Mouse (Mus musculus) neural tube, embryonic 15.5 days (tissue): ENCODE data around the gene Slc22a5. TPM values are rescaled to one million over a fixed set of nuclear protein-coding genes. Genes with fewer than 3 reads are reported as not detected.

Experiments
- ATAC-seq: fragments of 200-750 bp; cut with Nextera tagmentation; 2 replicates; pipeline ENCODE4 v1.8.0; 2017; ENCODE audit warnings: mild to moderate bottlenecking, moderate TSS enrichment, moderate library complexity; ENCODE audit not compliant: low FRiP score
- H3K27ac ChIP-seq: fragments of 300-500 bp; sonication (generic); replicated peaks from 2 replicates; pipeline ENCODE4 v1.5.1; 2015; ENCODE audit warnings: mild to moderate bottlenecking, inconsistent platforms
- H3K27me3 ChIP-seq: fragments of 300-500 bp; sonication (generic); replicated peaks from 2 replicates; pipeline ENCODE4 v1.6.1; 2015; ENCODE audit warnings: inconsistent platforms
- H3K36me3 ChIP-seq: fragments of 300-500 bp; sonication (generic); 2 replicates; pipeline ENCODE4 v1.6.1; 2015; ENCODE audit warnings: inconsistent platforms
- H3K4me1 ChIP-seq: fragments of 300-500 bp; sonication (generic); 2 replicates; pipeline ENCODE4 v1.6.1; 2015; ENCODE audit warnings: inconsistent platforms
- H3K4me2 ChIP-seq: fragments of 300-500 bp; sonication (generic); 2 replicates; pipeline ENCODE4 v1.6.1; 2015; ENCODE audit warnings: inconsistent platforms, mild to moderate bottlenecking, moderate library complexity
- H3K4me3 ChIP-seq: fragments of 300-500 bp; sonication (generic); replicated peaks from 2 replicates; pipeline ENCODE4 v1.5.1; 2015; ENCODE audit warnings: mild to moderate bottlenecking, inconsistent platforms
- H3K9ac ChIP-seq: fragments of 300-500 bp; sonication (generic); replicated peaks from 2 replicates; pipeline ENCODE4 v1.6.1; 2015; ENCODE audit warnings: mild to moderate bottlenecking, inconsistent platforms
- H3K9me3 ChIP-seq: fragments of 300-500 bp; sonication (generic); replicated peaks from 2 replicates; pipeline ENCODE4 v1.6.1; 2016; ENCODE audit warnings: inconsistent platforms
- WGBS: fragments of 180-500 bp; shearing (Covaris S2); methylation state at CpG from one replicate; pipeline ENCODE4 v1.1.7; 2015; ENCODE audit warnings: mixed read lengths; 5-methylcytosine and 5-hydroxymethylcytosine counted together
- polyA plus RNA-seq: library from polyadenylated mRNA; unstranded; fragments of >200 nt; fragmentation: Nextera tagmentation; extraction: Ambion mirVana; gene quantifications from 2 replicates; pipeline ENCODE4 v1.2.1, GENCODE M21; 2015

Slc22a5 gene
- polyA plus RNA-seq, 1 experiment from 2014 or later = 8.6 TPM

DNA sequence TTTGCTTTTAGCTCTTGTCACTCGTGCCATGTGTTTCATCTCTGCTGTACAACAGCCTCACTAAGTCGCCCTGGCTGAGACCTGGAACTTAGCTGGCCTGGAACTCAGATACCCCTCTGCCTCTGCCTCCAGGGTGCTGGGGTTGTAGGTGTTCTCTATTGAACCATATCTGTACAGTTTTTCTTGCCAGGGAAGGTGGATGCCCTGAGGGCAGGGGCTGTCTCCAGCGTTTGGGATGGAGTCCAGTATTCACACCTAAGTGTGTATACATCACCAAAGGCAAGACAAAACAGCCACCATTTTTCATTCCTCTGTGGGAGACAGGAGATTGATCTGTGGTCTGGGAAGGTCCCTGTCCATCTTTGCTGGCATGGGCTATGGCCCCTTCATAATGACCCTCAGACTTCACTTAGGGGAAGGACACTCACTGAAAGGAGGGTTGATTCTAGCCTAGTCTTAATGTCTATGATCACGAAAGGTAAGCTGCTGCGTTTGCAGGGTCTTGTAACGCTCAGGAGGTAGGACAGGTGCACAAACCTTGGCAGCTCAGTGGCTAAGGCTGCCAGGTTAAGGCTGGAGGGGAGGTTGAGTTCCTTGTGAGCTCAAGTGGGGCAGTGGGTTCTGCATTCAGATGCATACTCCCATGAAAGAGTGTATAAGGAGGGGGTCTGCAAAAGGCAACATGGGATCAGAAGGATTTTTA, 33.3 kb downstream of the Slc22a5 start:
- no peak for ATAC-seq
- Histone ChIP-seq H3K4me2 (0 out of 2 replicates have a peak overlapping the region, but pooled peaks have one; percentile 72), H3K9me3 (no peaks in the 10 kb centered on the region), H3K9ac (no peak overlapping the region), H3K4me3 (no peak overlapping the region), H3K27ac (no peak overlapping the region), H3K36me3 (no peaks in the 10 kb centered on the region), H3K27me3 (no peaks in the 10 kb centered on the region), H3K4me1 (peaks cover 3% of the 10 kb centered on the region; the same call in 1 of the 2 replicates)
- WGBS = 84% methylated on average over 6 of the region's 6 CpGs

DNA sequence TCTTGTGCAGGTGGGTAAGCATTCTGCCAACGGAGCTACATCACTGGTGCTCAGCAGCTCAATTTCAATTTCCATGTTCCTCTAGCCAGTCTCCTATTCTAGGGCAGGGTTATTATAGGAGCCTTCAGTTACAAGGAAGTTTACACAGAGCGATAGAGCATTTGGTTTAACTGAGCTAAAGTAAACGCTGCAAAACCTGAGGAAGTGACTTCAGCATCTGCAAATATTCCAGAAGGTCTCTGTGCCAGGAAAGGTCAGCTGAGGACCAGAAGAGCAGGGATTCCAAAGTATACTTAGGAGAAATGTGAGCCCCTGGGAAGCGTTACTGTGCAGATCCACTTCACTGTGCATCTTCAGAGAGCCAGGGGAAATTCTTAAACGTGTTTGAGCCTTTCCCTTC, 37.8 kb downstream of the Slc22a5 start:
- H3K9me3 ChIP-seq = no peaks in the 10 kb centered on the region
- no peak overlapping the region for H3K4me3 ChIP-seq
- peaks cover 6% of the 10 kb centered on the region for H3K4me1 ChIP-seq
- H3K36me3 ChIP-seq = no peaks in the 10 kb centered on the region
- H3K27ac ChIP-seq = no peak overlapping the region
- no peak overlapping the region for H3K9ac ChIP-seq
- no peaks in the 10 kb centered on the region for H3K27me3 ChIP-seq
- 72% methylated on average over 5 of the region's 5 CpGs for WGBS
- no peak overlapping the region for H3K4me2 ChIP-seq
- no peak for ATAC-seq

DNA sequence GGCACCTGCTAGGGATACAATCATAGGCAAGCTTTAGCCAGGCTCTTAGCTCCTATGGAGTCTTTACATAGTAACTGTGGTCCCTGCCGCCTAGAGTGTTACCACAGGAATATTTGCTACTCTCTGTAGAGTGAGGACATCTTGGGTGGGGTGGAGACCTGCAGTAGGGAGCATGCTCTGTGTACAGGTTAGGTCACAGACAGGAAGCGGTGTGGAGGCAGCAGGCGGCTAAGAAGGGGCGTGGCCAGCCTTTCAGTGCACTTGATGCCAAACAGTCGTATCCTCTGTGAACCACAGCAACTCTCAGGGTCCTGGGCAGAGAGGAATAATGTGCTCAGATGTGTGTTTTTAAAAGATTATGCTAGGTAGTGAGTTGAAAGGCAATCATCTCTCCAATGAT, 39.7 kb downstream of the Slc22a5 start:
- no peaks in the 10 kb centered on the region for H3K36me3 ChIP-seq
- H3K4me1 ChIP-seq = peaks cover 6% of the 10 kb centered on the region
- no peak overlapping the region for H3K4me2 ChIP-seq
- no peak for ATAC-seq
- no peaks in the 10 kb centered on the region for H3K9me3 ChIP-seq
- H3K4me3 ChIP-seq = no peak overlapping the region
- no peaks in the 10 kb centered on the region for H3K27me3 ChIP-seq
- H3K9ac ChIP-seq = no peak overlapping the region
- H3K27ac ChIP-seq = no peak overlapping the region
- WGBS = 60% methylated on average over 5 of the region's 5 CpGs

DNA sequence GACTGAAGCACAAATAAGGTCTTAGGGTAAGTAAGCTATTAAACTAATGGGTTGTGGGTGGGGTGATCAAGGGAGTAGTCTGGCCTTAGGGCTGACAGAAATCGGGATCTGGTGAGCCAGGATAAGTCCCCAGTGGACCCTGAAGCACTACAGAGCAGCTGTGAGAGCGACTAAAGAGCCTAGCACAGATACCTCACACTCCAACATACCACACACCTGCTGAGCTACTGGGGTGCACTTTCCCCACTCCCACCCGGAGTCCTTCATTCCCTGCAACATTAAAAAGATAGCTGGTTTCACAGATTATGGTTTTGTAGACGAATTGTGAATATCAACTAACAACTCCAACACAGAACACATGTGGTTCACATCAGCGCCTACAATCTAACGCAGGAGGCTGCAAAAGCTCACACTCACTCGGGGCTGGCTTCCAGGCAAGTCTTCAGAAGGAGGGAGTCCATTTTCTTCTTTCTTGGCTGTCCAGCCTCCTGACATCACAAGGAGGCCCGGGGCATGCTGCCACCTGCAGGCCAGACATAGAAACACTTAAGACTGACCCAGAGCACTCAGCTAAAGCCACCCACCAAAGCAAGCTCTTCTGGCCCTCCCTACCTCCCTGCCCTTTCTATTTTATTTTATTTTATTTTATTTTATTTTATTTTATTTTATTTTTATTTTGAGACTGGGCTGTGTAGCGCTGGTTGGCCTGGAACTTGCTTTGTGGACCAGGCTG, 41.7 kb downstream of the Slc22a5 start:
- no peaks in the 10 kb centered on the region for H3K36me3 ChIP-seq
- no peaks in the 10 kb centered on the region for H3K27me3 ChIP-seq
- H3K4me1 ChIP-seq = peaks cover 6% of the 10 kb centered on the region
- H3K9ac ChIP-seq = no peak overlapping the region
- H3K4me2 ChIP-seq = peak overlapping the region; percentile 31; the same call in 1 of the 2 replicates
- ATAC-seq = no peak
- H3K27ac ChIP-seq = no peak overlapping the region
- H3K4me3 ChIP-seq = no peak overlapping the region
- WGBS = 31% methylated on average over 9 of the region's 9 CpGs
- H3K9me3 ChIP-seq = no peaks in the 10 kb centered on the region

DNA sequence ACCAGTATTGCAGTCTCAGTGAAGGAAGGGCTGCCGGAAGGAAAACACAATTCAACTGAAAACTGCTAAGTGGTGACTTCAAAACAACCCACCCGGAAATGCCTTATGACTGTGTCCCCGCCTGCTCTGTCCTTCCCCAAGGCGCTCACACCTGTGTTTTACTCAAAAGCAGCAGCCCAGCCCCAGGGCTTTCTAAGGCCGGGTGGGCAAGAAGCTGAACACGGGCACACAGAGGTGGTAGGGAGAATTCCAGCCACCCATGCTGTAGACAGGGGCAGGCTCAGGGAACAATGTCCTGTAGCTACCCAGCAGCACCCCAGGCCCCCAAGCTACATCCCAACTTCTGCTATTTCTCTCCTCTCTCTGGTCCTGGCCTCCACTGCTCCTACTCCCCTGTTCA, 45.8 kb downstream of the Slc22a5 start:
- Histone ChIP-seq H3K4me3 (no peak overlapping the region), H3K9me3 (no peaks in the 10 kb centered on the region), H3K4me2 (no peak overlapping the region), H3K9ac (no peak overlapping the region), H3K27ac (no peak overlapping the region), H3K27me3 (no peaks in the 10 kb centered on the region), H3K36me3 (no peaks in the 10 kb centered on the region), H3K4me1 (peaks cover 6% of the 10 kb centered on the region)
- ATAC-seq = no peak
- 79% methylated on average over 6 of the region's 6 CpGs for WGBS

DNA sequence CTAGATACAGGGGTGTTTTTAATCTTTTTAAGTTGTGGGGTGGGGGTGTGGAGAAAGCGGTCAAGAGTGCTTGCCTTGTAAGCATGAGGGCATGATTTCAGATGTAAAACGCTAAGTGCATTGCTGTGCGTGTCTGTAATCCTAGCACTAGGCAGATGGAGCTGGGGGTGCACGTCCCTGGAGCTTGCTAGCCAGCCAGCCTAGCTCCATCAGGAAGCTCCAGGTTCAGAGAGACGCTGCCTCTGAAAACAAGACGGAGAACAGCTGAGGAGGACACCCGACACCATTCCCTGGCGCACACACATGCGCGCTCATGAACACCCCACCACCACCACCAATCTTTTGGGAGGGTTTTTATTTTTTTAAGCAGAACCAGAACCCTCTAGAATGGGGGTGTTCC, 48.4 kb downstream of the Slc22a5 start:
- Histone ChIP-seq H3K9ac (no peak overlapping the region), H3K4me2 (no peak overlapping the region), H3K27me3 (no peaks in the 10 kb centered on the region), H3K36me3 (no peaks in the 10 kb centered on the region), H3K4me3 (no peak overlapping the region), H3K9me3 (no peaks in the 10 kb centered on the region), H3K27ac (no peak overlapping the region), H3K4me1 (no peaks in the 10 kb centered on the region)
- 77% methylated on average over 10 of the region's 10 CpGs for WGBS
- no peak for ATAC-seq

DNA sequence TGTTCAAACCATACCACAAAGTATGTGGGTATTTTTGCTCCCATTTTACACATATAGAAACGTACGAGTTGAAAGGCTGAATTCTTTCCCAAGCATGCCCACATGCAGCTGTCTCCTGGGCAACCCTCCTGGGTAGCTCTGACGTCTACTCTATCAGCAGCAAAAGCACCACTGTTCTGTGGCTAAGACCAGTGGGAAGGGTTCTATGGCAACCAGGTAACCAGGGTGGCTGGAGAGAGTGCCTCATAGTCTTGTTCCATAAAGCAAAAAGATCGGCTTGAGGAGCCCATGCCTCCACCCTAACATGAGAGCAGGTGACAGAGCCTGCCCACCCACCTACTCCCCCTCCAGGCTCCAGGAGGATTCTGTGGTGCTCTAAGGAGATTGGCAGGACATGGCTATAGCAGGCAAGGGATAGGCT, 49.3 kb downstream of the Slc22a5 start:
- Histone ChIP-seq H3K27me3 (no peaks in the 10 kb centered on the region), H3K9me3 (no peaks in the 10 kb centered on the region), H3K4me3 (no peak overlapping the region), H3K4me1 (no peaks in the 10 kb centered on the region), H3K4me2 (no peak overlapping the region), H3K27ac (no peak overlapping the region), H3K9ac (no peak overlapping the region), H3K36me3 (no peaks in the 10 kb centered on the region)
- WGBS = 47% methylated on average over 4 of the region's 4 CpGs
- no peak for ATAC-seq

DNA sequence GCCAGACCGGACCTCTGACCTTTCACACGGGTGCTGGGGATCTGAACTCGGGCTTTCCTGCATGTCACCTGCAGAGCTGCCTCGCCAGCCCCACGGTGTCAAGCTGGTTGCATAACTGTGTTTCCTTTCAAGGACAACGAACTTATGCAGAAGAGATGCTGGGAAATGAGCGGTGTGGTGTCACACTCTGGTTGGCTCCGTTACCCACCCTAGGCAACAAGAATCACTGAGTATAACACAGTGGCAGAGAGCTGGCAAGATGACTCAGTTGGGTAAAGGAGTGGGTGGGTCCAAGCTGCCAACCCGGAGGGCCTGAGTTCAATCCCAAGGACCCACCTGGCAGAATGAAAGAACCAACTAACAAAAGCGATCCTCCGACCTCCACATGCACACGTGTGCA, 49.9 kb downstream of the Slc22a5 start:
- H3K36me3 ChIP-seq = no peaks in the 10 kb centered on the region
- H3K9me3 ChIP-seq = no peaks in the 10 kb centered on the region
- no peaks in the 10 kb centered on the region for H3K4me1 ChIP-seq
- WGBS = 88% methylated on average over 12 of the region's 12 CpGs
- H3K27me3 ChIP-seq = no peaks in the 10 kb centered on the region
- ATAC-seq = no peak
- no peak overlapping the region for H3K4me3 ChIP-seq
- no peak overlapping the region for H3K4me2 ChIP-seq
- no peak overlapping the region for H3K27ac ChIP-seq
- no peak overlapping the region for H3K9ac ChIP-seq

DNA sequence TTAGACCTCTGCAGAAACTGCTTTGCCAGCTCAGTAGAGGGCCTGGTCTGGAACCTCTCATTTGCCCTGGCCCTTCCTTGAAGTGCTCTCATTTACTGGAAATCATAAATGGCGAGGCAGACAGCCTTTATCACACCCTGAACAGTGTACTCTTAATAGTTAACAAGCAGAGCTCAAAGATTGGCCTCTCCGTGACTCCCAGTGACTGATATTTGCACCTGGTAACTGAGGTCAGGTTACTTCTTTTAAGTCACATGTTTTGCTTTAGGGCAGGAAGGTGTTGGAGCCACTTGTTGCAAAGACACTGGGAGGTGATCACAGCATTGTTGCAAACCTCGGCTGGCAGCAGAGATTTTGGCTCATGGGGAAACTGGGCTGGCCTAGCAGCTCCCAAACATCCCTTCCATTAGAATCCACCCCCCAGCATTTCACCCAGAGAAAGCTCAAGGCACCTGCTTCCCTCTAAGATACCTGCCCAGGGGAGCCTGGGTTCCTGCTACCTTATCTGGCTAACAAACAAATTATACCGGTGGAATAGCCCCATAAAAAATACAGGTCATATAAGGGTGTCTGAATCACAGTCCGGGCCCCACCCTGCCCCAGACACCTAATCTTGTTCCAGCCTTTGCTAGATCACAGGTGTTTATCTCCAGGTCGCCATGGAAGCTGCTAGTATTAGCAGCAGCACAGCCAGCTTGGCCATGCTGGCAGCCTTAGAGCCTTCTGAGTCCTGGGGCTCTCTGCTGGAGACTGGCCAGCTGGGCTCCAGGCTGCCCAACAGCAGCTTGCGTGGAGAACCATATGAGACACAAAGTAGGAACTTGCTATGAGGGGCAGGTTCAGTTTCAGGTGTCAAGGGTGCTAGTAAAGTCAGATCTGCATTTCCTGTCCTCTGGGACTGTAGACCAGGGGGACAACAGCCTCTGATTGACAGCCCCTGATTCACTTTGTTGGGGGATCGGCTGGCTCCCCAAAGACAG, 51.5 kb downstream of the Slc22a5 start:
- H3K27ac ChIP-seq = no peak overlapping the region
- no peaks in the 10 kb centered on the region for H3K36me3 ChIP-seq
- H3K4me3 ChIP-seq = no peak overlapping the region
- H3K9ac ChIP-seq = no peak overlapping the region
- H3K4me2 ChIP-seq = no peak overlapping the region
- H3K27me3 ChIP-seq = no peaks in the 10 kb centered on the region
- WGBS = 71% methylated on average over 8 of the region's 8 CpGs
- ATAC-seq = no peak
- H3K4me1 ChIP-seq = no peaks in the 10 kb centered on the region
- H3K9me3 ChIP-seq = no peaks in the 10 kb centered on the region

DNA sequence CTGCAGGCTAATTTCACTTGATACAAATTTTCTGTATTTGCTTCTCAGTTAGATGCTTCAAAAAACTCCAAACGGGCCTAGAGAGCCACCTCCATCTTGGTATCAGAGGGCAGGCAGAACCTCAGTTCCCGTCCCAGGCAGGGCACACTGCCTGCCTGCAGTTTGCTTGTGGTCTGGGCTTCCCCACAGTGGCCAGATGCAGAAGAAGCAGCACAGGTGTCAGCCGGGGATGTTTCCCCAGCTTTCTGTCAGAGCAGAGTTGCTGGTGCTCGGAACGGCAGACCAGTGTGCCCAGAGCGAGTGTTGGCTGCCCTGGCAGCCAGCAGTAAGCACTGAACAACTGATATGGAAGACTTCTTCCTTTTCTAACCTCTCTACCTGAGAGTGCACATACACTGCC, 52.3 kb downstream of the Slc22a5 start:
- Histone ChIP-seq H3K9ac (no peak overlapping the region), H3K36me3 (no peaks in the 10 kb centered on the region), H3K27ac (no peak overlapping the region), H3K4me2 (no peak overlapping the region), H3K27me3 (no peaks in the 10 kb centered on the region), H3K4me1 (no peaks in the 10 kb centered on the region), H3K4me3 (no peak overlapping the region), H3K9me3 (no peaks in the 10 kb centered on the region)
- WGBS = 73% methylated on average over 6 of the region's 6 CpGs
- no peak for ATAC-seq

DNA sequence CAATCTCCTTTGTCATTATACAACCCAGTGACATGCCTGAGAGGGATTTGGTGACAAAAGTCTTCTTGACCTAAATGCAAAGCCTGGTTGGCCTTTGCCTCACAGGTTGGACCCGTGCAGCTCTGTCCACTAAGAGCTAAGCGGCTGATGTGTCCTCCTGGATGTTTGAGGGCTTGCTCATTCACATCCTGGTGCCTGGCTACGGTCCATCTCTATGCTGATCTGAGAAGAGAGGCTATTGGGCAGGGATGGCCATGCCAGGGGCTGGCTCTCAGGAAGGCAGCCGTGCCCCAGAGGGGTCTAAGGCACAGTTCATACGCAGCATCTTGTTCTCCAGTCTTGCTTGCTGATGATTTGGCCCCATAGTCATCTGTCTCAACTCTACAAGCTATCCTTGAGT, 53.7 kb downstream of the Slc22a5 start:
- H3K4me3 ChIP-seq = no peak overlapping the region
- ATAC-seq = no peak
- H3K4me1 ChIP-seq = no peaks in the 10 kb centered on the region
- H3K4me2 ChIP-seq = no peak overlapping the region
- no peak overlapping the region for H3K27ac ChIP-seq
- no peaks in the 10 kb centered on the region for H3K27me3 ChIP-seq
- 89% methylated on average over 5 of the region's 5 CpGs for WGBS
- no peaks in the 10 kb centered on the region for H3K36me3 ChIP-seq
- H3K9me3 ChIP-seq = no peaks in the 10 kb centered on the region
- H3K9ac ChIP-seq = no peak overlapping the region
